Mouse (Mus musculus) testis, postnatal 14 days (tissue): ENCODE results near the gene Itln1.
"Not testable (repeated sequence)": the region's sequence is repeated elsewhere in the genome, so short reads cannot be mapped to it uniquely, and the experiment has no call there.

Source experiments
- DNase-seq: peaks from one replicate; pipeline ENCODE4 v3.0.0; 2021; ENCODE audit warnings: low spot score

The Itln1 gene

DNA sequence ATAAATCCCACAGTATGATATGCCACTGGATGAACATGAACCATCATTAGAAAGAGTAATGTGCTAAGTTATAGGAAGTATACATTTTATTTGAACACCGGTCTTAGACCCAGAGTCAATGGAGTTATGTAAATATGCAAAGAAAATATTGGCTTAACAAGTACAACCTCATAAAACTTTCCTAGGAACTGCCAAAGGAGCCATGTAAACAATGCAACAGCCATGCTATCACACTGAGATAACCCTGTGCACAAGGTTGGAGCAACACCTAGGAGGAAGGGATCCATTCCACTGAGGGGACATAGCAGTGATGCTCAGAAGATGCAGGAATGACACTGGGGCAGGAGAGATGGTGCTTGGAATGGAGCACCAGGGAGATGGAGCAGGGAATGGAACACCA lies 21.3 kb downstream of the Itln1 start:
- no peak for DNase-seq

DNA sequence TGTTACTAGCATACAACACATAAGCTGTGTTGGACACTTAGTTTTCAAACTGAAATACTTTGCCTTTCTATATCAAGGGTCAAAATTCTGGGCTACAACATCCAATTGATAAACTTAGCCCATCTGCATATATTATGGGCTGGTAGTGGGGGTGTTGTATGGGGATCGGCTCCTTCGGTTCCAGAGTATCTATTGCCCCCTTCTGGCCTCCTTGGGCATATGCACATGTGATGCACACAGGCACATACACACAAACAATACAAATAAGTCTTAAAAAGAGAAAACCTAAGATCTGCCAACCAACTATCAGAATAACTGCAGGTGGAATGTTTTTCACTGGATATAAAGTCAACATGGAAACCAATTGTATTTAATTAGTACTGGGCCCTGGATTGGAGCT lies 21.9 kb downstream of the Itln1 start:
- no peak for DNase-seq

DNA sequence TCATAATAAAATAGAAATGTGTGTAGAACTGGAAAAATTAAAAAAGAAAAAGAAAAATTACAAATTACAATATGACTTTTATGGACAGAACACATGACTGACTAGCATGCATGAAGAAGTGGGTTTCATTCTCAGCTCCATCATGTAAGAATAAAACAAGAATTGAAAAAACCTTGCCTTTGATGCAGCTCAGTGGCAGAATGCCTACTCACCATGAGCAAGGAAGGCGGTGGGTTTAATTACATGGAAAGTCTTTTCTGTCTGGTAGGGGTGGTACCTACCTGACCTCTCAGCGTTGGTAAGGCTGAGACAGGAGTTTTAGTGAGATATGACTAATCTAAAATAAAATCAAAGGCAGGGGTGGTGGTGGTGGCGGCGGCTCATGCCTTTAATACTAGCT lies 30.5 kb downstream of the Itln1 start:
- no peak for DNase-seq

DNA sequence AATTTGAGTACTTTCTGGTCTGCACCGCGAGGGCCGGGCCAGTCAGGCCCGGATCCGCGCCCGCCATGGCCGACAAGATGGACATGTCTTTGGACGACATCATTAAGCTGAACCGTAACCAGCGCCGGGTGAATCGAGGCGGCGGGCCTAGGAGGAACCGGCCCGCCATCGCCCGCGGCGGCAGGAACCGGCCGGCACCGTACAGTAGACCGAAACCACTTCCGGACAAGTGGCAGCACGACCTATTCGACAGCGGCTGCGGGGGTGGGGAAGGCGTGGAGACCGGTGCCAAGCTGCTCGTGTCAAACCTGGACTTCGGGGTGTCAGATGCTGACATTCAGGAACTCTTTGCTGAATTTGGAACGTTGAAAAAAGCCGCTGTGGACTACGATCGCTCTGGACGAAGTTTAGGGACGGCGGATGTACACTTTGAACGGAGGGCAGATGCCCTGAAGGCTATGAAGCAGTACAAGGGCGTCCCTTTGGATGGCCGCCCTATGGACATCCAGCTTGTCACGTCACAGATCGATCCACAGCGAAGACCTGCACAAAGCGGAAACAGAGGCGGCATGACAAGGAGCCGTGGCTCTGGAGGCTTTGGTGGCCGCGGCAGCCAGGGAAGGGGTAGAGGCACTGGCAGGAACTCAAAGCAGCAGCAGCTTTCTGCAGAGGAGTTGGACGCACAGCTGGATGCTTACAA lies 31.4 kb downstream of the Itln1 start:
- DNase-seq, result peak; percentile 43

DNA sequence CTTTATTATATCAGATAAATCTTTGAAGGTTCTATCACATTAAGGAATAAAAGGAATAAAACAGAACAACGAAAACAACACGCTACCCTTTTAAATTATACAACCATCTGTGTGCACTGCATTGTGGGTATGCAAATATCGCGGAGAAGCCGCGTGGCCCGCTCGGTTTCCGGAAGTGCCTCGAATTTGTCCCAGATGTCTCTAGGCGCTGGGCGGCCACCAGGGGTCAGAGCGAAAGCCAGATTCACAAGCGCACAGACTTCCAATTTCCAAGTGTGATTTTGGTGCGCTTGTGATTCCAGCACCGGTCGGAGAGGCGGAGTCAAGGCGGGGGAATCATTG lies 31.9 kb downstream of the Itln1 start, which contains the start of gene Alyref2:
TSS of gene Alyref2 (plus strand) at position 229 of the 342 bp plus-strand sequence.
- DNase-seq, result peak; percentile 92

DNA sequence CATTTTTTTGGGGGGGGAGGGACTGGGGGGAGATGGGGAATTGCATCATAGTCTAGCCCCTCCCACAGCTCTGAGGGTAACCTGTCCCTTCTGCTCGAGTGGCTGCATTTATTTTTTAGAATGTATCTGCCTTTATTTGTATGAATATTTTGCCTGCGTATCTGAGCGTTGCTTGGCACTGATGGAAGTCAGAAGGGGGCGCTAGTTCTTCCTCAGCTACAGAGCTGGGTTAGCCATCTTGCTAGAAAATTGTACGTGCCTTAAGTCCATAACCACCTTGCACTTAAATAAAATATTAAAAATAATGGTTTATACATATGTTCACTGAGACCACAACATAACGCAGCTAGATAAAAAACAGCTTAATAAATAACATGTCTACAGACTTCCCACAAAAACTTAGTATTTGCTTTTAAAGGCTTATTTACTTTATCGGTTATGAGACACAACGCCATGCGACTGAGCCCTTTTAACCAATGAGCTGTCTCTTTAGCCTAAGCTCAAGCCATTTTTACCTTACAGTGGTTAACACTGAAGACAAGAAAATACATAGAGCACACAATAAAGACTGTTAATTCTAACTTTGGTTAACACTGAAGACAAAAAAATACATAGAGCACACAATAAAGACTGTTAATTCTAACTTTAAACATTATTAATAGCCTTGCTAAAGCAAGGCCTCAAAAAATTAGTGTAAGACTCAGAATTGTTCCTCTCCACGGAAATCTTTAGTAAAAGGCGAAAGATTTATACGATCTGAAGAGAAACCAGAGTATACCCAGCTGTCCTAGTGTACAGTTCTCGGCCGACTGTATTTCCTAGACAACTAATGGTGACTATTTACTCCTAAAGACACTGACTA lies 32.5 kb downstream of the Itln1 start:
- DNase-seq, result peak; percentile 39

DNA sequence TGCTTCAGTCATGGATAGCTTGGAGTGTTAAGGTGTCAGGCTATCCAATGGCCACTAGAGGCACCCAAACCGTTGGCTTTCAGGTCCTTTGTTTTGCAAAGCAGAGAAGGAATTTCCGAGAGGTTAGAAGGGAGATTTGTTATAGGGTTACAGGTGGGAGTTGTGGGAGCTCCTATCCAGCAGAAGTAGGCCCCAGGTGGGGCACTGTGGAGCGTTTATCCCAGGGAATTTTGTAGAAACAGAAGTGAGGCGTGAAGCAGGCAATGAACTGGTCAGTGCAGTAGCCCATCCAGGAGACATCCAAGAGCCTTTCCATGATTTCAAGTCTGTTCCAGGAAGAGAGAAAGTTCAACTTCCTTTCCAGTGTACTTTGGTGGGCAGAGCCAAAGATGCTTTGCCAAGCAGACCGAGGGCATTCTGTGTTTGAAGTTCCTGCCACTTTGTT lies 33.4 kb downstream of the Itln1 start:
- DNase-seq, result no peak

DNA sequence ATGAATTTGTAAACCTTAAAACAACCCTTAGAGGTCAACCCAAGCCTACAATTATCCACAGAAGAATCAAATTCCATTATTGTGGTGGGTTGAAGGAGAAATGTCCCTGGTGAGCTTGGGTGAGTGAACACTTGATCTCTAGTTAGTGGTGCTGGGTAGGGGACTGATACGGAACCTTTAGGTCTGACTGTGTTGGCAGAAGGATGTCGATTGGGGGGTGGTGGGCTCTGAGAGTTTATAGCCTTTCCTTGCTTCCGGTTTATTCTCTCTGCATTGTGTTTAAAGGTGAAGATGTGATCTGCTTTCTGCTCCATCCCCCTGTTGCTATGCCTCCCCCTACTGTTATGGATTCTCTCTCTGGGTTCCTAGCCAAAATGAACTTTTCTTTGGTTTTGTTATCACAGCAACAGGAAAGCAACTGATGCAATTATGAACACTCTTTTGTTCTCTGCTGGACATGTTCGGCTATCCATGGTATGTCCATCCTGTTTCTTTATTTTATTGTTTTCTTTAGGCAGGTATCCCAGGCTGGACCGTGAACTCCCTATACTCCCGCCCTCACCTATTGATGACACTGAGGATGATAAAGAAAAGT lies 34.0 kb downstream of the Itln1 start:
- no peak for DNase-seq

DNA sequence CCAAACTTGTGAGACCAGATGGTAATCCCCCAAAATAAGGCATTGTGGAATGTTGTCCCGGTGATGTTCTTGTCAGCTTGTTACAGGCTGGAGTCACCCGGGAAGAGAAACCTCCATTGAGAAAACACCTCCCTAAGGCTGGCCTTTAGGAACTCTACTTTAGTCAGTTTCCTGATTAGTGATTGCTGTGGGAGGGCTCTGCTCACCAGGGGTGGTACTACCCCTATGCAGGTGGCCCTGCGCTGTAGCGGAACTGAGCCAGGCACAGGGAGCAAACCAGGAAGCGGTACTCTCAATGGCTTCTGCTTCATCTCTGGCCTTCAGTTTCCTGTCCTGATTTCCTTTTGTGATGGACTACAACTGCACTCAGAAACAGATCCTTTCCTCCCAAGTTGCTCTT lies 35.2 kb downstream of the Itln1 start:
- no peak for DNase-seq

DNA sequence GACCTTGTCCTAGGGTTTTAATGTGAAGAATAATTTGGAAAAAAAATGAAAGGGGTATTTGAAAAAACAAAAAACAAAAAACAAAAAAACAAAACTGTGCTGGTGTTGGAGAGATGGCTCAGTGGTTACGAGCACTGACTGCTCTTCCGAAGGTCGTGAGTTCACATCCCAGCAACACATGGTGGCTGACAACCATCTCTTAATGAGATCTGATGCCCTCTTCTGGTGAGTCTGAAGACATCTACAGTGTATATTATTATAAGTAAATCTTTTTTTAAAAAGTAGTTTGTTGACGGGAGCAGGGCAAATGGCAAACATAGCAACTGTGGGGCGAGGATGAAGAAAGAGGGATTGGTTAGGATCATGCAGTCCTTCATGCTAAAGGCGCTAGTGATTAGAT lies 39.7 kb downstream of the Itln1 start:
- no peak for DNase-seq

DNA sequence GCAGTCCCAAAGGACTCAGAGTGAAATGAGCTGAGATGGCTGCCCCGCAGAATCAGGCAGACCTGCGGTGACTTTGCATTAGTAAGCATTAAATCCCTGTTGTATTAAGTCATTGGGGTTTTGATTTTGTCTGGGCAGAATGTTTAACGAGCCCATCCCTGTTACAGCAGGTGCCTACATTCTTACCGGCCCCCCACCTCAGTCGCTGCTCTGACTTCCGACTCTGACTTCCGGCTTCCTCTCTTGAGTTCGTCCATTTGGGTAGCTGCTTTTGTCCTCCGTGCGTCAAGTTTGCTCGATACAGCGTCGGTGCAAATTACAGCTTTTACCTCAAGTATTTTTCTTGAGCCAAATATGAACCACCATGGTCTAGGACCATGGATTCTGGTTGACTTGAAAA lies 40.9 kb downstream of the Itln1 start:
- no peak for DNase-seq

DNA sequence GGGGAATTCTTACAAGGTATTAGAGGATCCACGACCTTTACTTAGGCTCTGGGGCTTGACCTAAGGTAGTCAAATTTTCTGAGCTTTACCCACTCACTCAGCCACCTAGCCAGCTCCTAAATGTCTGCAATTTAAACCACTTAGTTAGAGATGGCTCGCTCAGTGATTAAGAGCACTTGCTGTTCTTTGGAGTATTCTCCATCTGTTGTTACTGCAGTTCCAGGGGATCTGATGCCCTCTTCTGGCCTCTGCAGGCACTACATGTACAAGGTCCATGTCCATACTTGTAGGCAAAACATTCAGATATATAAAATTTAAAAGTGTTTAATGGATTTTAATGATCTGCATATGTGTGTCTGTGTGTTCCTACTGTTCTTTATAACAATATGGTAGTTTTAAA lies 56.1 kb downstream of the Itln1 start:
- DNase-seq, result peak; percentile 49

DNA sequence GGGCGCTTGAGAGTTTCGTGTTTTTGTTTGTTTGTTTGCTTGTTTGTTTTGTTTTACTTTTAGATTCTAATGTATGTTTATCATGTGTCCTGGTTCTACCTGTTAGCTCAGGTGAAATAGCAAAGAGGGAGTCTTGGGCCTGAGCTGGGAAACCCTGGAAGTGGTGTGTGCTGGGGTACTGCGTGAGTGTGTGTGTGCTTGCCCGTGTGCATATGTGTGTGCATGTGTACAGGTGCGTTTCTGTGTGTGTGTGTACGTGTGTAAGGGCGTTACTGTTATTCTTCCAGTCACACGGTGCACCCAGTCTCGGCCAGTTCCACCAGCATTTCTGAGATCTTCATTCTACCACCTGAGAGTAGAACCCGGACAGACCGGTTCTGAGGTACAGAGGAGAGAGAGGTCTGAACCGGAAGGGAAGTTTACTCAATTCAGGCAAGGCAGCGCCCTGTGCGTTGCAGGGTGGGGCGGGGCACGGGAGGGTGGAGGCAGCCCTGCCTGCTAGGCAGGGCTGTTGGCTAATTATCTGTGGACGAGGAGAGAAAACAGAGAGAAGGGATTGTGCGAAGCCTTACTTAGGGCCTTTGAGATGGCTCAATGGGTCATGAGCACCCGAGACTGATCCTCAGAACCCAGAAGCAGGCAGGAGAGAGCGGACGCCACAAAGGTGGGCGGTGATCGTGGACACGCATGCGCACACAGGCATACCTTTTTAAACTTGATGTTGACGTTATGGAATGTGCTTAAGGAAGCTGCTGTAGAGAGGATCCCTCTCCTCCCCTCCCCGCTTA lies 57.1 kb downstream of the Itln1 start:
- no peak for DNase-seq

DNA sequence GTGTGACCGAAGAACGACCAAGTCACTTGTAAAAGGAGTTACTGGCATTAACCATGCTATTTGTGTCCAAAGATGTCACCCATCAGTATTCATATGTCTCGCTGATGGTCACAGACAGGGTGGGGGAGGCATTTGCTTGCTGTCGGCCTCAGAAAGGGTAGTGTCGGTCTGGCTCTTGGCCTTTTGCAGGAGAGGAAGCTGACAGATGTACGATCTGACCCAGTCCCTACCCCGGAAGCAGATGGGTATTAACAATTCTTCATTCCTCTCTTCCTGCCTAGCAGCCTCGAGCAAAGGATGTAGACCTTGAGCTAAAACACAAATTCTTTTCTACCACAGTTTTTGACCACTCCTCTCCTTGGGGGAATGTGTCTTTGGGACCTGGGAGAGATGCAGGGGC lies 58.0 kb downstream of the Itln1 start:
- no peak for DNase-seq

DNA sequence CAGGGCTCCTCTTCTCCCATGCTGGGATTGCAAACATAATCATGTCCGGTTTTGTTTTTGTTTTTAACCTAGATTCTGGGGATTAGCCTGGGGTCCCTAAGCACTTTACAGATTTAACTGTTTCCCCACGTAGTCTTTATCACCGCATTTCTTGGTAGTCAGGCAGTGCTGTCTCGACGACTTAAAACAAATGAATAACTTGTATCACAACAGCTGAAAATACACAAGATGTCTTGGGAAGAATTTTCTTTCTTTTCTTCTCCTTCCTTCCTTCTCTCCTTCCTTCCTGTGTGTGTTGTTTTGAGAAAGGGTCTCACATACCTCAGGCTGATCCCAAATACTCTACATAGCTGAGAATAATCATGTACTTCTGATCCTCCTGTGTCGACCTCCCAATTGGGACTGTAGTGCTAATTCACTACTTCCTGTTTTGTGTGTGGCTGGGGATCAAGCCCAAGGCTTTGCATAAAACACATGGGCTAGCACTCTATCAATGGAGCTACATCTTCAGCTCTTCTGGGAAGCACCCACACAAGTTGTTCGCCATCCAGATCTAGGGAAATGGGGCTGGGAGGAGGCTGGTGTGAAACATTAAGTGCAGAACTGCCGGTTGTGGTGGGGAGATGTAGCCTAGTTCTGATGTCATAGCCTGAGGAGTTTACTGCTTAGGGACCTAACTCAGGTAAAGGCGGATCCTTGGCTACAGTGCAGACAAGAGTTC lies 61.0 kb downstream of the Itln1 start:
- DNase-seq, result no peak

DNA sequence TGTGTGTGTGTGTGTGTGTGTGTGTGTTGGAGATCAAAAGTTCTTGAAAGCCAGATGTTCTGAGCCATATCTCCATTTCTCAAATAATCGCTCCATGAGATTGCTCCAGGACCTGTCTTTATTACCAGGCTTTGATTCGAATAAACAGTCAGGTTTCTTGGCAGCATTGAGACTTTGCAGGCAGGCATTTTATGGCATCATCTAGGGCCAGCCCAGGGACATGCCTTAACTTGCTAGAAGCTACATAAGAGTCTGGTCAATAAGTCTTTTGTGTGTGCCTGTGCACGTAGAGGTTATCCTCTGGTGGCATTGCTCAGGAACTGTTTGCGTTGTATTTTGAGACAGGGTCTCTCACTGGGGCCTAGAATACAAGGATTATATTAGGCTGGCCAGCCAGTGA lies 61.6 kb downstream of the Itln1 start:
- DNase-seq, result no peak

DNA sequence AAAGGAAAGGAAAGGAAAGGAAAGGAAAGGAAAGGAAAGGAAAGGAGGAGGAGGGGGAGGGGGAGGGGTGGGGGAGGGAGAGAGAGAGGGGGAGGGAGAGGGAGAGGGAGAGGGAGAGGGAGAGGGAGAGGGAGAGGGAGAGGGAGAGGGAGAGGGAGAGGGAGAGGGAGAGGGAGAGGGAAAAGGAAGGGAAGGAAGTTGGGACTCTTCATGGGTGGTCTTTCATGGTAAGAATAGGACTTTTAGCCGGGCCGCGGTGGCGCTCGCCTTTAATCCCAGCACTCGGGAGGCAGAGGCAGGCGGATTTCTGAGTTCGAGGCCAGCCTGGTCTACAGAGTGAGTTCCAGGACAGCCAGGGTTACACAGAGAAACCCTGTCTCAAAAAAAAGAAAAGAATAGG lies 63.2 kb downstream of the Itln1 start:
- DNase-seq, result not testable (repeated sequence)

DNA sequence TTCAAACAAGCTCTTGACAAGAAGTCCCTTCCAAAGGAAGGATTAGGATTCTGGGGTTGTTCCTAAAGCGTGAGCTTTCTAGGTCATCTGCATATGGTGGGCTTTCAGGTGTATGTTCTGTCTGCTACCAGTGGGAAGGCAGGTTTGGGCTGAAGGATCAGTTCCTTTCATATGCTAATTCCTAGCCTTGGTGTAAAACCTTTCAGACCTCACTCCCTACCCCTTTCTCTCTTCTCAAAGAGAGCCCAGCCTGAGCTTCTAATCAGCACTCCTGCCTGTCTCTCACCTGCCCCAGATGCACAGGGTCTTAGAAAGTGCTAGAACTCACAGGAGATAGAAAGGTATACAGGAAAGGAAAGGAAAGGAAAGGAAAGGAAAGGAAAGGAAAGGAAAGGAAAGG lies 63.6 kb downstream of the Itln1 start:
- no peak for DNase-seq

DNA sequence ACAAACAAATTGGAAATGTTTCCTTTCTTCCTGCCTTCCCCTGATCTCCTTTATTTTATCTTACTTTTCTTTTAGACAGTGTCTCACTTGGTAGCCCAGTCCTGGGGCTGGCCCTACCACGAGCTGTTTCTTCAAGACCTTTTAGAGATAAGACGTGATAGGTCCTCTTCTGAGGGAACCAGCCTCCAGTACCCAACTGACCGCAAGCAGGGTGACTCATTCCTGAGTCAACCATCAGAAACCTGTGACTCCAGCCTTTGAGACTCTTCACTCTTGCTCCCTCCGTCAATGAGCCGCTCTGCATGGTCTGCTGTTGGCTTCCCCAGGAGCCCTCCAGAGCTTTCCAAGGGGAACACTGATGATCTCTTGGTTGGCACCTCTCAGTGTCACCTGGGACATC lies 64.2 kb downstream of the Itln1 start:
- DNase-seq, result no peak

DNA sequence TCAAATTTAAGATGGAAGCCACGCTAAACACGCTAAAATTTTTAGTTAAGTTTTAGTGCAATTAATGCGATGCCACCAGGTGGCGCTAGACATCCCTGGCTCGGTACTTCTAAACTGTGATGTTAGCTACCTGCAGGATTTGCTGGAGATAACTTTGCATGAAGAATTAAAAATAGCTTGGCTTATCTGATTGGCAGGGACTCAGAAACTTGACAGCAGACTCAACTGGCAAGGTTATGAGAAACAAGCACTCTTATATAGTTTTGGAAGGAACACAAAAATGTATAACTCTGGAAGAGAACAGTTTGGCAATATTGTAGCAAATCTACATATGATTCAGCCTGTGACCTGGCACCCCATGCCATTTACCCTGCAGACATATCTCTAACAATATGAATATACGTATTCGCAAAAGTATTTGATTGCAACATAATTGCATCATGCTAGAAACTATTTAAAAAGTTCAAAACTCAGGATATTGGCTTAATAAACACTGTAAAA lies 64.7 kb downstream of the Itln1 start:
- no peak for DNase-seq

DNA sequence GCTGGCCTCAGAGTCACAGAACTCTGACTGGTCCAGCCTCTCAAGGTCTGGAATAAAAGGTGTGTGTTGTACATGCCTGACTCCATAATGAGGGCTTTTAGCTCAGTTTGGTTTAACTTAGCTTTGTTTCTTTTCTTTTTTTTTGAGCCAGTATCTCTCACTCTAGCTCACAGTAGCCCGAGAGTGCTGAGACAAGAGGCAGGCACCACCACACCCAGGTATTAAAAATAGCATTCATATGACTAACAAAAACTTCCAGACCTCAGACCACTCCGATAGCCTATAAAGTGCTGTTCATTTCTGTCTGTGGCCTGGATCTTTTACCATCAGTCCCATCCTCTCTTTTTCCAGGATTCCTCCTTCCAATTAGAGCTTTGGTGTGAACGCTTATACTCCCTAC lies 65.4 kb downstream of the Itln1 start:
- DNase-seq, result no peak
